Mouse (Mus musculus) retina, embryonic 14.5 days (tissue): Measurements from ENCODE around the gene Camta1.
A peak's percentile ranks its signal among the peaks of the same experiment; 100 is the strongest.

Source experiments
- DNase-seq: peaks from one replicate; pipeline ENCODE4 v3.0.0-alpha.2; 2015; ENCODE audit warnings: low spot score

Gene Camta1

DNA sequence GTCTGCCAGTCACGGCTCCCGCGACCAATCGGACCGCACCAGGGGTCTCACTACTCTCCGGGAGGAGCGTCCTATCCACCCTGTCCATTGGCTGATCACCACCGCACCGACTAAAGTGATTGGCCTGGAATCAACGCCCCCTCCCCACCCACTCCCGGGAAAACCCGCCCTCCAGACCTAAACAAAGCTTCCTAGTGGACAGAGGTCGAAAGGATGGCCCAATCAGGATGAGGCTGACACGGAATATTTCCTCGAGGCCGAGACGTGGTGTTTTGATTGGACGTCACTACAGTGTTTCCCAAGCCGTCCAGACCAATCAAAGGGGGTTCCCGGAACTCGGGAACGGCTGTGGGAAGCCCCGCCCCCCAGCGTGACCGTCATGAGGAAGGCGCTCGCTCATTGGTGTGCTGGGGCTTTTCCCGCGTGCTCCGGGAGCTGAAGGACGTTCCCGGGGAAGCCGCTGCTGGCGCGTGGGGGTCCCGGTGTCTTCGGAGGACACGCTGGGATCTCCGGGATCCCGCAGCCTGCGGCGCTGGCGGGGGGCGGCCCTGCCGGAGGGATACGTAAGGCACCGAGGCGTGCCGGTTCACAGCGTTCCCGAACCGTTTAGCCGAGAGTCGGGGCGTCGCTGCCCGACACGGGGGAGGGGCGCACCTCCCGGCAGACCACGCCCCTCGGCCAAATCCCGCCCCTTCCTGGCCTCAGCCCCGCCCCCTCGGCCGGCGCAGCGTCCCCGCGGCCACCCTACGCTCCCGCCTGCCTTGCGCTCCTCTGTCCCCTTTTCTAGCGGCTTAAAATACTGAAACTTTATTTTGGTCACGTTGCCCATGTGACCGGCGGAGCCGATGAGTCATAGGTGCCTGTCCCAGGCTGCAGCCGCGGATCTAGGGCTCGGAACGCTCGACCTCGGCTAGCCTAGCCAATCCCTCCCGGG is at the start of gene Camta1:
TSS of gene Camta1 (minus strand) at position 71 of the 934 bp plus-strand sequence.
- peak; percentile 99 for DNase-seq

DNA sequence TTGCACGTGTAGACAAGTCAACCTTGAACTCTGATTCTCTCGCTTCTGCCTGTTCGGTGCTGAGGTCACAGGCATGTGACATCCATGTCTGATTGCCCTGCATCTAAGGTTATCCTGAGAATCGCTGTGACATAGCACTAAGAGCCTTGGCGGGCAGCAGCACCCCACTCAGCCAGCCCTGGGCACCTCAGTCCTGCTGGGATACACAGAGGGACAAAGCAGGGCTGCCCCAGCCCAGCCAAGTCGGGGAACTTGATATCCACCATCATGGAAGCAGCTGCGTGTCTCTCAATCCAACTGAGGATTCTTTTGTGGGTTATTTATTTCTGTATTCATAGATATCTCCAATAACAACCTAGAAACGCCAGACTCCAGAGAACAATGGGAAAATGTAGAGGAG is 47.1 kb upstream of the Camta1 start:
- DNase-seq = no peak

DNA sequence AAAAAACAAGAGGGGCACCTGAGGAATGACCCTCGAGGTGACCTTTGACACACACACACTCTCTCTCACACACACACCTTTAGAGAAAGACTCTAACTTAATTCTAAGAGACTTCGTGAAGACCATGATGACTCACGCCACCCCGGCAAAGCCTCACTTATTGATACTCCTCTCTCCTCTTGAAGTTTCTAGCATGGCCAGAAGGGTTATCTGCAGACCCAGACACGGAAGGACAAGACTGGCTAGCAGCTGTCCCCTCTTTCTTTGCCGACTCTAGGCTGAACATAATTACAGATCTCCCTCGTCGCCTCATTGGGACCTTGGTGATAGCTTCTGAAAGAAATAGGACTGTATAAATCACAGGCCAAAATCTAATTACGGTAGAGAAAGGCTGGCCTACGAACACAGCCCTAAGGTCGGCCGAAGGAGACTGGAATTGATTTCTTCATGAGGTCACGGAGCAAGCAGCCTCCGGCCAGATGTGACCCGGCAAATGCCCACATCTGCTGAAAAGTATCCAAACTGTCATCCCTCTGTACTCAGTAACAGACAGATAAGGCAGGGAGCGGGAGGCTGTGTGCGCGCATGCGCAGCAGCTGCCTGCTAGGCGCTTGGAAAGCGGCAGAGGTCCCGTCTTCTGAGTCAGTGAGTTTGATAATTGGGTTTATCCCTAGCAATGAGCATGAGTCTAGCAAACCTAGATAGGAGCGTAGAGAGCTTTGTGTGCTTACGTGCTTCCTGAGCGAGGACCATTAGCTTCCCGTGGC is 46.1 kb upstream of the Camta1 start:
- peak; percentile 53 for DNase-seq

DNA sequence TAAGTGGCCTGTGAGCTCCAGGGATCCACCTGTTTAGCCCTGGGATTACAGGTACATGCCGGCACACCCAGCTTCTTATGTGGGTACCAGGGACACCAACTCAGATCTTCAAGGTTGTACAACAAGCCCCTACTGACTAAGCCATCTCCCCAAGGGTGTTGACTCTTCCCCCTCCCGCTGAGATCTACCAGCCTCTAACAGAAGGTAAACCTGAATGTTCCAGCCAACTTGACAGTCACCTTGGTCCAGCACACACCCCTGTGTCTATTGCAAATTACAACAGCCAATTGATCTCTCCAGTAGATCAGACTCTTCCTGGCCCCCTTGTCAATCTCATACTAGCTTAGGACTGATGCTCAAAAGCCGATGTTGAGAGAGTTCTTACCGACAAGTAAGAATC is 43.9 kb upstream of the Camta1 start:
- no peak for DNase-seq

DNA sequence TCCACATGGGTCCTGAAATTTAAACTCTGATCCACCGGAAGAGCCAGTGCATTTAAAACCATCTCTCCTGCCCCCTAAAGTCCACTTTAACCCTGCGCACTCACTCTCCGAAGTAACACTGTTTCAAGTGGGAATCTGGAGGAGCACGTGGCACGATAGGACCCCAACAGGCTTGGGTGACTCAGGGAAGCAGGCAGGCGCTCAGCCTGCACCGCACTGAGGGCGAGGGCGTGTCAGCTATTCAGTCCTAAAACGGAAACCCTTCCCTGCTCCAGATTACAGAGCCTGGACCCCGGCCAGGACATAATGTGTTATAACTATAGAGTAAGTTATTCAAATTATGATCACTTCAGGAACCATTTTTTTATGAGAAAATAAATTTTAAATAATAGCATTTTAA is 42.4 kb upstream of the Camta1 start:
- no peak for DNase-seq

DNA sequence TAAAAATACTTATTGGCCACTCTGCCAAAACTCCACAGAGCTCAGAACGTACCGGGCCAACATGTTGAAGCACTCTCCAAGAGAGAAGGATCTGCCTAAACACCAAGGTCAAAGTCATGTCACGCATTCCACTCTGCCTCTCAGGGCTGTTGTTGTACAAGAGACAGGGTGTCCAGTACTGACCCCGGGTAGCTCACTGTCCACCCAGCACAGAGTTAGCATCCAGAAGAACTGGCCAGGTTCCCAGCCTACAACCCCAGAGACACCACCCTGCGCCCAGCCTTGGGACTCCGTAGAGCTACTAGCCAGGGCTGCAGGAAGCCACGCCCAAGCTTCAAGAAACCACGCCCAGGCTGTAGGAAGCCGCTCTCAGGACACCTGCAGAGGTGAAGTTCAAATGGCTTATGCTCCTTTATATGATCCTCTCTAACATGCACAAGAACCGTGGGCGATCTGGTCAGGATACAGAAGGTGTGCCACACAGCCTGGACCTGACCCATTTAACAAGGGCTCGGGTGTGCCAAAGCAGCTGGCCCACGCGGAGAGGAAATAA is 41.1 kb upstream of the Camta1 start:
- DNase-seq = no peak

DNA sequence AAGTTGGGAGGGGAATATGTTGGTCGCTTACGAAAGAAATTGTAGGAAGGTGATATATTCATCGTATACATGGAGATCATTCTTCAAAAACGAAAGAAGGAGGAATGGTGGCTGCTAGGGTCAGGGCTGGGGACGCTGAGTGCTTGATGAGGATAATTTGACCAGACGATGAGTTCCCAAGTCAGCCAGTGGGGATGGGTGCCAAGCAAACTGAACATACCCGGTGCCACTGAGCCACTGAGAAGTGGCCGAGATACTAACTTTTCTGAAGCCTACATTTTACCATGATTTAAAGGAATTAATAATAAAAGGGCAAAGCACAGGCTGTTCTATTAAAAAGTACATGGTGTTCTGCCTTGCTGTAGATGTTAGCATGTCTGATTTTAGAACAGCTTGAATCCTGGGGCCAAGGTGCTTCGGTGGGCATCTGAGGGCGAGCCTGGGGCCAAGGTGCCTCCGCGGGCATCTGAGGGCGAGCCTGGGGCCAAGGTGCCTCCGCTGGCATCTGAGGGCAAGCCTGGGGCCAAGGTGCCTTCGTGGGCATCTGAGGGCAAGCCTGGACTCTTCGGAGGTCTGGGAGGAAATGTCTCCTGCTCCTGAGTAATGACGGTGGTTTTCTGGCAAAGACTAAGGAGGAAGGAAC is 40.5 kb upstream of the Camta1 start:
- no peak for DNase-seq

DNA sequence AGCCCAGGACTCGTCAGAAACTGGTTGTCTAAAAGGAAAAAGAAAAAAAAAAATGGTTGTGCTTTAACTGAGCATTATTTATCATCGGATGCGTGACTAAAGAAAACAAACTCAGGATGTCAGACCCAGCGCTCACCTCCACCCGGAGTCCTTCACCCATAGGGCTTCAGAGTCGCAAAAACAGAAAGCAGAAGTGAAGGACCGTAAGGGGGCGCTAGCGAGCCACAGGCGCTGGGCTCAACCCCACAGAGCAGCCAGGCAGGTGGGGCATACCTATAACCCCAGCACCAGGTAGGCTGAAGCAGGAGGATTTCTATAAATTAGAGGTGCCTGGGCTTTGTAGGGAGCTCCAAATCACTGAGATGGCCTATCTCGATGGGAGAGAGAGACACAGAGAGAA is 39.7 kb upstream of the Camta1 start:
- DNase-seq = no peak

DNA sequence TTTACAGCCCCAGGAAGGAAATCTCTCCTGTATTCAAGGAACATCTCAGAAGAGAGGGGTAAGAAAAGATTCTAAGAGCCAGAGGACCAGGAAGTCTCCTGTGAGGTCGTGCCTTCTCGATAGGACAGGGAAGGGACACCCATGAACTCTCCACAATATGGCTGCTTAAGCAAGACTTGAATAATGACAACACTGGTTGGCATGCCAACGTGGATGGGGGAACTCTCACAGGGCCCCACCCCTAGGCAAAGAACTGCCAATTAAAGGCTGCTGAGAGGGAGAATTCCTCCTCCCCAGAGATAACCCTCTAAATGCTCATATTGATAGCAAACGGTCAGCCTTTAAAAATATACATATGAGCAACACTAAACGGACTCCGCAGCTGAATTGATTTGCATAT is 39.1 kb upstream of the Camta1 start:
- no peak for DNase-seq

DNA sequence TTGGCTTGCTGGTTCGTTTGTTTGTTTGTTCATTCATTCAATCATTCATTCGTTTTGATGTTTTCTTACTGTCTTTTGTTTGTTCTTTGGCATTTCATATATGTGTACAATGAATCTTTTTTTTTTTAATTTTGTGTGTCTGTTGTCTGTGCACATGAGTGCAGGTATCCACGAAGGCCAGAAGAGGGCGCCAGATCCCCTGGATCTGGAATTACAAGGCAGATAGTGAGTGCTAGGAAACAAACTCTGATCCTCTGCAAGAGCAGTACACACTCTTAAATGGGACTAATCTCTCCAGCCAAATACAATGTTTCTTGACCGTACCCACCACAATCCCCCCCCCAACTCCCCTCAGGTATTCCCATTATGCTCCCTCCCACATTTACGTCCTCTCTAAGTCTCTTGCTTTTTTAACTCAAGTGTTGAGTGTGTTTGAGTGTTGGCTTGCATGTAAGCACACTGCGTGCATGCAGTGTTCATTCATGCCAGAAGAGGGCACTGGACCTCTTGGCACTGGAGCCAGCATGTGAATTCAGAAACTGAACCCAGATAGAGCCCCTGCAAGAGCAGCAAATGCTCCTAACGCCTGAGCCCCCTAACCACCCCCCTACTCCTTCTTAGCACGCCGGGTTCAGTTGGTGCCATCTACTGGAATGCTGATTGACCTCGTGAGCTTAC is 38.2 kb upstream of the Camta1 start:
- DNase-seq = no peak

DNA sequence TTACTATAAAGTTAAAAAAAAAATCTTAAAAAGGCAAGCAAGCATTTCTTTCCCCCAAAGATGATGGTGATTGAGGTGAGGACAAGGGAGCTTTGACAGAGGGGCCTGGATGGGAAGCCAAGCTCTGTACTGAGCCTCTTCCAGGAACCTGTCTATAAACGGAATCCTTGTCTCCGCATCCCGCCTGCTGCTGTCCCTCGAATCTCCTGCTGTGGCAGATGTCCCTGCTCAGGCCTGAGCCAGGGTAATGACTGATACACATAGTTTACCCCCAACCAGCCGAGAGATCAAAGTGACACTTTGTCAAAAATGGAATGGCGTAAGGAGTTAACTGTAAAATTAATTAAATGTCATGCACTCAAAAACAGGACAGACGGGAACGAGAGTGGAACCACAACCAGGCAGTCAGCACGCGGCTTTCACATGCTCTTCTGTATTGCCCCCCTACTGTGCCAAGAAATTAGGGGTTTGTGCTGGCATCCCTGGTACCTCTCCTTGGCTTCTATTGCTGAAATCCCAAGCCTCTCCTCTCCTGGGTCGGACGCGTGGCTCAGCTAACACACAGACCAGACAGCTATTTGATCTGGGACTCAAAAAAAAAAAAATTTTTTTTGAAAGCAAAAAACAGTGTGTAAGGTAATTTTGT is 37.0 kb upstream of the Camta1 start:
- no peak for DNase-seq

DNA sequence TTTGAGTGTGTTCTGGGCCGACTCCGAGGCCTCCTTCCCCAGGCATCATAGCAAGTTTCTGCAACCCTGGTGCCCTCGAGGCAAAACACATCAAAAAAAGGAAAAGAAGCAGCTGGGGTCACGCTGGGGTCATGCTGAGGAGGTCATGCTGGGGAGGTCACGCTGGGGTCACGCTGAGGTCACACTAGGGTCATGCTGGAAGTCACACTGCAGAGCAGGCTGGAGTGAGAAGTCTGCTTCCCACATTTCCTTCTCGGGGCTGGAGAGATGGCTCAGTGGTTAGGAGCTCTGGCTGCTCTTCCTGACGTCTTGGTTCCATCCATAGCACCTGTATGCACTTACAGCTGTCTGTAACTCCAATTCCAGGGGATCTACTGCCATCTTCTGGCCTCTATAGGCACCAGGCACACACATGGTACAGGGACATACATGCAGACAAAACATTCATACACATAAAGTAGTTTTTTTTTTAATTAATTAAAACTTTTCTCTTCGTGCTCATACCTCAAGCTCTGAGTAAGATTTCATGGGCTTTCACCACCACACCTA is 35.5 kb upstream of the Camta1 start:
- DNase-seq = no peak

DNA sequence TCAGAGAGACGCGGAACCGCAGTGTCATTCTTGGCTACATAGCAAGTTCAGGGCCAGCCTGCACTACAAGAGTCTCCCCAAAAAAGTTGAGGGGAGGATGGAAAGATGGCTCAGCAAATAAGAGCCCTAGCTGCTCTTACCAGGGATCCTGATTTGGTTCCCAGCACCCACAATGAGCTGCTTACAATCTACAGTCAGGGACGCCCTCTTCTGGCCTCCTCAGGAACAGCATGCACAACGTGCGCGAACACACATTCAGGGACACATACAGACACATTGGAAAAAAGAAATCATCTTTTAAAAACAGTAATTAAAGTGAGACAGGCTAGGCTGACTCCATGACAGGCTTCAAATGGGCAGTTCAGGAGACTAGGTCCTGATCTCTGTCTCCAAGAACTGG is 33.9 kb upstream of the Camta1 start:
- no peak for DNase-seq

DNA sequence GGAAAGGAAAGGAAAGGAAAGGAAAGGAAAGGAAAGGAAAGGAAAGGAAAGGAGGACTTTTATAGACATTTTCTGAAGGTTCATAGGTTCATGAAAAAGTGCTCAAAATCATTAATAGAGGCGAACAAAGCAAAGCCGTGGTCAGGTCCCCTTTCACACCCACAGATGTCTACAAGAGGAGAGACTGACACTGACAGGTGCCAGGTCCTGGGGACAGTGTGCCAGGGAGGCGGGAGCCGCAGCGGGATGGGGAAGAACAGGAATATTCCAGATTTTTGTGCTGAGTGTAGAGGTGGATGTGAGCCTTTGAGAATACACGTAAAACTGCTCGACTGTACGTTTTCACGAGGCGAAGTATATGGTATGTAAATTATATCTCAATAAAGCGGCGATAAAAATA is 33.2 kb upstream of the Camta1 start:
- DNase-seq = no peak

DNA sequence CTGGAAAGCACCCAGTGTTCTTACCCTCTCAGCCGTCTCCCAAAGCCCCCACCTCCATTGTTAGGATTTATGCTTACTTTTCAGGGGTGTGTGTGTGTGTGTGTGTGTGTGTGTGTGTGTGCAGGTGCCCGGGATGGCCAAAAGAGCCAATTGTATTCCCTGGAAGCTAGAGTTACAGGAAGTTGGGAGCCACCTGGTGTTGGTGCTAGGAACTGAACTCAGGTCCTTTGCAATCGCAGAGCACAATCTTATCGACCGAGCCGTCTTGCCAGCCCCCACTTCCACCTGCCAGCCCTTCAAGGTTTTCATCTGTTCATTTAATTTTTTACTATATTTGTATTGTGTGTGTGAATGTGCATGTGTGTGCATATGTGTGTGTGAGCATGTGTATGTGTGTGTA is 31.6 kb upstream of the Camta1 start:
- DNase-seq = no peak

DNA sequence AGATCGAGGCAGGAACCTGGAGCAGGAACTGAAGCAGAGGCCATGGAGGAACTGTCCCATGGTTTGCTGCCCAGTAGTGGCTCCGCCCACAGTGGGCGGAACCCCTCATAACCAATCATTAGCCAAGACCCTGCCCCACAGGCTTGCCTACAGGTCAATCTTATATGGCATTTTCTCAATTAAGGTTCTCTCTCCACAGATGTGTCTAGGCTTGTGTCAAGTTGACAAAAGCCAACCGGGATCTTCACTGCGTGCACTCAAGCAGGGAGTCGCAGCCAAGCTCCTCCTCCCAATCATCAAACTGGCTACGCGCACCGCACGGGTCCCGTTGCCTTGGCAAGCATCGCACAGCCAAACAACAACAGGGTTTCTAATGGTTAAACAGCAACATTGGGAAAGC is 19.9 kb upstream of the Camta1 start:
- no peak for DNase-seq

DNA sequence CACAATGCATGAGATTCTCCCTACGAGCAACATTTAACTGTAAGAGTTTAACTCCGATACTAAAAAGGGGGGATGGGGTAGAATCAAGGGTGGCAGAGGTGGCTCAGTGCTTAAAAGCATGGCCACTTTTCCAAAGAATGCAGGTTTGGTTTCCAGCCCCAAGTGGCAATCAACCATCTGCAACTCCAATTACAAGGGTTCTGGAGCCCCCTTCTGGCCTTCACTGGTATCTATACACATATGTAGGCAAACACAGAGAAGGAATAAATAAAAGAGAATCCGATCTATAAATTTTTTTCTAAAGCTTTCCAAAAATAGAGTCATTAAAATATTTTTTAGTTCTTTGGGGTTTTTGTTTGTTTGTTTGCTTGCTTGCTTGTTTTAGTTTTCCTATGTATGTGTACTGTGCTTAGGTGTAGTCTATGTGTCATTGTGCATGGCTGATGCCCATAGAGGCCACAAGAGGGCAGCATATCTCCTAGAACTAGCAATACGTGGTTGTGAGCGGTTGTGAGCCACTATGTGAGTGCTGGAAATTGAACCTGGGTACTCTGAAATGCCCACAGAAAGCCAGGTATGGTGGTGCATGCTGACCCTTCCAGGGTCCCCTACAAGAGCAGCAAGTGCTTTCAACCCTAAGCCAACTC is 18.5 kb upstream of the Camta1 start:
- DNase-seq = no peak

DNA sequence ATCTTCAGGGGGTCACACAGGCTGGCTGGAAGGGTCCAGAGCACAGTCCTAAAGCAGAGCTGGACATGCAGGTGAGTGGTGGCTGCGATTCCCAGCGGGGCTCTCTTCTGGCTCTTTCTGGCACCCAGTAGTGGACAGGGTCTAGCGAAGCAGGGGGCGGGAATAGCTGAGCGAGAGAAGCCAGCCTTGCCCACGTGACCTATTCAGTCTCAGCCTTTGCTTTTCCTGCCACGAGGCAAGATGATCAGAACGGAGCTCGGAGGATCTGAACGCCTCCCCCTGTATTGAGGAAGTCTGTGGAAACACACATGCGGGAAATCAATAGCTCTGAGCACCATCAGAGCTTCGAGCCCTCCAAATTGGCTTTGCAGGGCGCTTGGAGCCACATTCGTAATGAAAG is 14.7 kb upstream of the Camta1 start:
- no peak for DNase-seq

DNA sequence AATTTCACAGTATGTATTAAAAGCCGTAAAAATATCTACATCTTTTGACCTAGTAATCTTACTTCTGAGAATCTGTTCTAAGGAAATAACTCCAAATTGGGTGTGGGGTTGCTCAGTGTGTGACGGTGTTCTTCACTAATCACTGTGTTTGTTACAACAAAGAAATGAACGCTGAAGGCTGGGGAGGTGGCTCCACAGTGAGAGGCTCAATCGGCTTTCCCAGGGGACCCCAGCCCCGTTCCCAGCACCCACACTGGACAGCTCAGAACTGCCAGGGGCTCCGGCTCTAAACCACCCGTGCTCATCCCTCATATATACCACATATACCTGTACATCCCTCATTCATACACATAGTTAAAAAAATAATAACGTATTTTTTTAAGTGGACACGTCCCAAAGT is 1.8 kb upstream of the Camta1 start:
- DNase-seq = no peak

DNA sequence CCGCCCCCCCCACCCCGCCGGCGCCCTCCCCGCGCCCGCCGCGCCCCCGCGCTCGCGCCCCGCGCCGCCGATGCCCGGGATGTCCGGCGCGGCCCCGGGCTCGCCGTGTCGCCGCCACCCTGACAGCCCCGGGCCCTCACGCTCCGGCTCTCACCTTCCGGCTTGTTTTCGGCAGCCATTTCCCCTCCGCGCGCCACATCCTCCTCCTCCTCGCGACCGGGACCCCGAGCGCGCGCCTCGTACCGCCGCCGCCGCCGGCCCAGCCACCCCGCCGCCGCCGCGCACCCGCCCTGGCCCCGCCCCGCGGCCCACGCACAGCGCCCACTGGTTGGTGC is 238 bp downstream of the Camta1 start:
- no peak for DNase-seq
